Mouse (Mus musculus): ENCODE data around the gene Nox1.

Nox1 gene

DNA sequence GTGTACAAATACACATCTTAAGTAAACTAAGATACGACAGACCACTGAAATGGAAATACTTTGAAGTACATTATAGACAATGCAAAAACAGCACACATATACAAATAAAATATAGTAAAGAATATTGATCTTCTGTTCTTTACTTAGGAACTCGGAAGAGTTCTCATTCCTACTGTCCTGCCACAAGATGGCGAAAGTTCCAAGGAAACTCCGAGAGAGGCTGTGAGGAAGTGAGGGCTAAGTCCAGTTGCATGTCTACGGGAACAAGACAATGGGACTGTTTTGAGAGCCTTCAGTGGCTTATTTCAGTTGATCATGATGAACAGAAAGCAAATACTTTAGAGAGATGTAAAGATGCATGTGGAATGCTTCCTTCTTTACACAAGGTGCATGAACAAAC, 89.5 kb downstream of the Nox1 start:
- in situ Hi-C loops (cut with MboI, MseI): no loop called here

DNA sequence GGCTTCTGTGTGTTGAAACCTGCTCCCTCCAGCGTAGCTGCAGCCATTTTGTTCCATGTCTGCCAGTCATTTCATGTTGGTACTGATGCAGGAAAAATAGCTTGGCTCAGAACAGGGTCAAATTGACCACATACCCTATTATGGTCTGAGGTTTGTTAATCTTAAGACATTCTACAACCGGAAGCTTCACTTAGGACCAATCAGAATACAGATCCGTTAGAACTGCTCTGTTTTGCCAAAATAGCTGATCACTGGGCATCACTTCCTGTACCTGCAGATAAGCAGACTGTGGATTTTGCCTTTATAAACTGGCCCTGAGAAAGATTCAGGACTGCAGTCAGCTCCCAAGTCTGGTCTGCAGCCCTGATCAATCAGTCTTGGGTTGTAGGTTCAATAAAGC, 93.2 kb downstream of the Nox1 start:
- in situ Hi-C loops (cut with MboI, MseI): no loop called here

DNA sequence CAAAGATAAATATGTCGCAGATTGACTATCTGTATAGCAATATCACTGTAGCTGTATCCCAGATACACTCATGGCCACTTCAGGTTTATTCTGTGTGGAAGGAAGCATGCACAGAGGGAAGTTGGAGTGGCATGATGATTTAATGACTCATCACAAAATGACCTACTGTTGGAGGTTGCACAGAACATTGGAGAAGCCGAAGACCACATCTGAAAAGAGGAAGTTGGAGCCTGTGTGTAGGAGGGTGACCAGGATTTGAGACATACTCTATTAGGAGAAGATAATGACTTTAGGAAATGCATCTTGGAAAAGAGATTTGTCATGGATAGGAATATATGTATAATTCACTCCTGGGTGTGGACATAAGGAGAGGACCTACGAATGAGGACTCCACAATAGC, 105.3 kb downstream of the Nox1 start:
- in situ Hi-C loops (cut with MboI, MseI): loop anchor here in 1 of 2 experiments (25.0 kb wide), 1 partner anchor 1971 kb away; the partner anchor contains the start of gene Nxf3

DNA sequence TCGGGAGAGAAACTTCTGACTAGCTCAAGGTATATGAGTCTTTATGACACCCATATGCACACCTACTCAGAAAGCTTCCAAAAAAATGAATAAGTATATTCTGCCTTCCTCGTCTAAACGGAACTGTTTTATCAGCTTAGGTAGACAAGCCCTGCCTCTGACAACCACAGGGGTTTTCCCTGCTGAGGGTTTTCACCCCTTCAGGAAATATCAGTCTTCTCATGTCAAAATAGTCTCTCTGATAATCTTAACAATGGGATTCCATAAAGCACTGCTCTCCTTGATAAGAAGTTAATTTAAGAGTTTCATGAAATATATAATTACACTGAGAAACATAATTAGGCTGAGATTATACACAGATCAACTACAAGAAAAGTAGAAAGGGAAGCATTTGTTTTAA, 110.0 kb downstream of the Nox1 start:
- in situ Hi-C loops (cut with MboI, MseI): loop anchor here in 1 of 2 experiments (25.0 kb wide), 1 partner anchor 1976 kb away; the partner anchor contains the start of gene Nxf3

DNA sequence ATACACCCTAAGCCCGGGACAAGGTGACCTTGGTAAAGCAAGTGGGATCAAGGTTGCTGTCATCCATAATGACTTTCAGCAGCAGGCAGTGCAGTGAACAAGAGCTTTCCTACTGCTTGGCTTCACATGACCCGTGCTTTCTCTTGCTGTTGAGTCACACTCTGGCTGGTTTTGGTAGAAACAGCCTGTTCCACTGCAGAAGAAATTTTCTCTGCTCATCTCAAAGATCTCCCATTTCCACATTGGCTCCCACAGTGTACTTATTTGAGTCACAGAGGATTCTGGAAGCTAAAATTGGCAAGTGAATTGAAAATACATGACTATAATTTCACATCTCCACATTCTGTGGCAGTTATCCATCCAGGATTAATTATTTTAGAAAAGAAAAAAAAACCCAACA, 119.1 kb downstream of the Nox1 start:
- in situ Hi-C loops (cut with MboI, MseI): loop anchor here in 1 of 2 experiments (25.0 kb wide), 1 partner anchor 1985 kb away; the partner anchor contains the start of gene Nxf3

DNA sequence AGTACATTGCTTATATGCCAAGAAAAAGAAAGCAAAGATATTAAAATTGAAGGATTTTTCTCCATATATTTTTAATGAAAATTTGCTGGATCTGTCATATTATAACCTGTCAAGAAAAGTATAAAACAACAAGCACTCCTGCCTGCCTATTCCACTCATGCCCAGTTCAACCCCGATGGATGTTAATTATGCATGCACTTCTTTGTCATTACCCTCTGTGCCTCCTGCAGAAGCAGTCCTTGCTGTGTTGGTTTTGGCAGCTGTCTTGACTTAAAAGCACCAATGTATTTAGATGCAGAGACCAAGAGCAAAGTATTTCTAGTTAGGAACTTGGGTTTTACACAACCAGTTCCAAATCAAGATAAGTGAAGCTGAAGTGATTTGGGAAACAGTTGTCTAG, 136.3 kb downstream of the Nox1 start:
- in situ Hi-C loops (cut with MboI, MseI): loop anchor here in 1 of 2 experiments (10.0 kb wide), 1 partner anchor 169 kb away; no protein-coding TSS in a partner anchor

DNA sequence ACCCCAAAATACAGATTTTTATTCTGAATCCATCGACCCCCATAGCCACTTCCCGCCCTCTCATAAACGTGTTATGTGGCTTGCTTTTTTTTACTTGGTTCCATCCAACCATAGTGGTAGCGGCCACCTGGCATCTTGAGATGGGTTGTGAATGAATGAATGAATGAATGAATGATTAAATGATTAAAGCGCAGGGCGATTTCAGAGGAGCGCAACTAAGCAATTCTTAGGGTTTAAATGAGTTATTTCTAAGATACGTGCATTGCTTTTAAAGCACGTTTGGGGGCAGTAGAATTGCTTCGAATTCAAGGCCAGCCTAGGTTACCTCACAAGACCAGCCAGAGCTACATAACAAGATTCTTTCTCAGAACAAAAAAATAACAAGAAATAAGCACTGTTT, 162.0 kb downstream of the Nox1 start:
- in situ Hi-C loops (cut with MboI, MseI): loop anchor here in 1 of 2 experiments (10.0 kb wide), 1 partner anchor 265 kb away; no protein-coding TSS in a partner anchor

DNA sequence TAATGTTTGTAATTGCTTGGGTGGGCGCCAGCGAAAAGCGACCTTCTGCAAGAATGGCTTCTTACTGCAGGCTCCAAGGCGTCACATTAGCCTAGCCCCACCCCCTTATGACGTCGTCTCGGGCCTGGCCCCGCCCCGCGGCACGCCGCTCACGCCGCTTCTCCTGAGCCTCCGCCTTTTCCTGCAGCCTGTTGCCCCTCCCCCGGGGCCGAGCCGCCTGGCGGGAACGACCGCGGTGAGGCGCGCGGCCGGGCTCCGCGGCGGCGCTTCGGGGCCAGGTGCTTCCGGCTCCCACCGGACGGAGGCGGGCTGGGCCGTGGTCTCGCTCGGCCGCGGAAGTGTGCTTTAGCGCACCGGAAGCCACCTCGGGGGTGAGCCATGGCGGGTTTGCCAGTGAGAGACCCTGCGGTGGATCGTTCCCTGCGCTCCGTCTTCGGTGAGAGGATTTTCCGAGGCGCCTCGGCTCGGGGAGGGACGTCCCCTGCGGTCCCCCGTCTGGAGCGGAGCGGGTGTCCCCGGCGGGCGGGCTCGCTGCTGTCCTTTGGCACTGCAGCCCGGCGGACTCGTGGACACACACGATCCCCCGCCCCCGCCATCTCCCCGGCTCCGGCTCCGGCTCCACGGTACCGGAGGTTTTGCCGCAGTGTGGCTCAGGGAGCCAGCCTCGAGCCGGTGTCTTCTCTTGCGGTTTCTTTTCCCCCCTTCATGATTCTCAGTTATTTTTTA, 162.6 kb downstream of the Nox1 start, which contains the start of gene Cstf2:
TSS of gene Cstf2 (plus strand) at position 201 of the 726 bp plus-strand sequence.
- in situ Hi-C loops (cut with MboI, MseI): no loop called here

DNA sequence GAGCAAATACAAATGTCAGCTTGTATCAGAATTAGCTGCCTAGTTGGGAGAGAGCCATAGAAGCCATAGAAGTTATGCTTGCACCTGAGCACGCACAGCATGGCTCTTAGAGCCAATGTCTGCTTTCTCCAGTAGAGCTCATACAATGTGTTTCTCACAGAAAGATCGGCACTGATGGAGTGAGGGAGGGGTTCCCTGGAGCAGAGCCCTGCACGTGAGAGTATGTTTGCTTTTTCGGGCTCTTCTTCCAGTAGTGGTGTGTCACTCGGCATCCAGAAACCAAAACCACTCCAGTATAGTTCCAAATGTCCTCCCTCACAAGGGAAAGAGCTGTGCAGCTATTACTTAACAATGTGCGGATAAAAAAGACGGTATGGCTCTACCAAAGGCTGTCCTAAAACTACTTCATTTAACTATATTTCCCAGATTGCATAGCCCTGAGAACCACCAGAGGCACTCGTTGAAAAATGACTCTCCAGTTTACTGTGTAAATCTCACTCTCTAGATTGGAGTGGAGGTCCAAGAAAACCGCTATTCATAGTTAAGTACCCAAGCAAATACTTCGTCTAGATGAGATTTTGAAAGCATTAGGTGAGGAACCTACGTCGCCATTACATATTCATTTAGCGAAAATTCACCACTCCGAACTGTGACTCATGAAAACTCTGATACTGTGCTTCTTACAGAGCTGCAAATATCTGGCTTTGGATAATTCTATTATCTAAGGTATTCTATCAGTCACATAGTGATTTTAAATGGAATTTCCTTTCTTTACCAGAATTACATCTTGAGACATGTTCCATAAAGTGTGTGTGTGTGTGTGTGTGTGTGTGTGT, 163.5 kb downstream of the Nox1 start:
- in situ Hi-C loops (cut with MboI, MseI): no loop called here

DNA sequence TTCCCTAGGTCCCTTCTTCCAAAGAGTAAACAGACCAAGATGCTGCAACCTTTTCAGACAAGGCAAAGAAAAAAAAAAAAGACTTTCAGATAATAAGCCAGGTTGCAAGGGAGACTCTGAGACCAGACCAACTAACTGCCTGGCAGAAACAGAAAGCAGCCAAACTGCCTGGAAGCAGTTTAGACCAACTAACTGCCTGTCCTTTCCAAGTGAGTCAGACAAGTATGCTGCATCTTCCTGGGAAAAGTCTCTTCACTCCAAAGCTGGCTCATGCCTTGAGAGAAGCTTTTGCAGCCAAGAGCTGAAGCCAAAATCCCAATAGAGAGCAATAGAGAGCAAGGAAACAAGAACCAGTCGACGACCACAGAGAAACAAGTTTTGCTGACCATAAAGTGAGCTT, 164.9 kb downstream of the Nox1 start:
- in situ Hi-C loops (cut with MboI, MseI): no loop called here

DNA sequence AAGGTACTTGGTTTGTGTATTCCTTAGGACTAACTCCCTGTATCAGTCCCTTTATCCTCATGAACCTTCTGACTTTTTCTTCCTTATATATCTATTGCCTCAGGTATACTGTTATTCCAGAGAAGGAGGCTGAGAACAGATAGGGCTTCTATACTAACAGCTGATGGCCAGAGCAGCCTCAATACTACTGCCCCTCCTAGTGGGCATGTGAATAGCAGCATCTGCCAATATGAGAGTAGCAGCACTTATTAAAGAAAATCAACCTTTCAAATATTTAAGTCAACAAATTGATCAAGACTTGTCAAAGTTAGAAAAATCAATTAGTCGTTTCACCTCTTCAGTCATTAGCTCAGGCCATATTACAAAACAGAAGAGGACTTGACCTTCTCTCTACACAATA, 172.8 kb downstream of the Nox1 start:
- in situ Hi-C loops (cut with MboI, MseI): no loop called here

Data from T-helper 17 cell (primary cell).